Mouse (Mus musculus): ENCODE results near the gene Gsg1l2.

Gsg1l2 gene

GRCm38 (mm10) chr11:67774379-67774778 lies at the start of gene Gsg1l2:
Gene Gsg1l2, plus strand, starts transcription at chr11:67774608.
- DNase-seq, result no peak

DNA sequence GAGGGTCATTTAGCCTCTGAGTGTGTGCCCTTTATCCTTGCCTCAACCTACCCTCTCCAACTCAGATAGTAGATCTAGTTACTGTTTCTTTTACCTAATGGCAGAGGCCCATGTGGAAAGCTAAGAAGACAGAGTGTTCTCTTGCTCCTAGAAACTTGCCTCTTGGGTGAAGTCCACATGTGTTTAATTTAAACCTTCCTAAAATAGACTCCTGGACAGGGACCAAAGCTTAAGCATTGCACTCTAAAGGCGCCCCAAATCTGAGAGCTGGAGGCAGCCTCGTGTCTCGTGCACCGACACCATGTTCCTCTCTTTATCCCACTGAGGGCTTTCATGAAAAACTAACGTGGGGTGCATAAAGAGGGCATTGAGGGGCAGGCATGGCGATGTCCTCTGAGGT lies 47.3 kb upstream of the Gsg1l2 start:
- DNase-seq, result no peak

- DNase-seq, result no peak
Measured at GRCm38 (mm10) chr11:67728726-67729125, 45.7 kb upstream of the Gsg1l2 start.

DNA sequence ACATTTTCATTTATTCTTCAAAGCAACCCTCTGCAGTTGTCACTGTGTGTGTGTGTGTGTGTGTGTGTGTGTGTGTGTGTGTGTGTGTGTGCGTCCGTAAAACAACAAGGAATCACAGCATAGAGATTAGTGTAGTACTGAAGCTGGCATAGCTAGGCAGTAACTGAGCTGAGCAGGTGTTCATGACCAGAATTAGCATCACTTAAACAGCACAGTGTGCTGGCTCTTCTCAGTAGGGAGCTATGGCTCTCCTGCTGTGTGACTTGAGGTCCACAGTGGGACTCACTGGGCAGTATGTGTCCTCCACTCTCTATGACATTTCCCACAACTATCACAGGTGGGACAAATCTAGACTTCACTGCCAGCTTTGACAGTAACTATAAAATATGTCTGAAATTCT lies 43.4 kb upstream of the Gsg1l2 start:
- no peak for DNase-seq

- DNase-seq, result no peak
Measured at GRCm38 (mm10) chr11:67733726-67734125, 40.7 kb upstream of the Gsg1l2 start.

GRCm38 (mm10) chr11:67734597-67734996 lies 39.8 kb upstream of the Gsg1l2 start:
- DNase-seq, result no peak

DNA sequence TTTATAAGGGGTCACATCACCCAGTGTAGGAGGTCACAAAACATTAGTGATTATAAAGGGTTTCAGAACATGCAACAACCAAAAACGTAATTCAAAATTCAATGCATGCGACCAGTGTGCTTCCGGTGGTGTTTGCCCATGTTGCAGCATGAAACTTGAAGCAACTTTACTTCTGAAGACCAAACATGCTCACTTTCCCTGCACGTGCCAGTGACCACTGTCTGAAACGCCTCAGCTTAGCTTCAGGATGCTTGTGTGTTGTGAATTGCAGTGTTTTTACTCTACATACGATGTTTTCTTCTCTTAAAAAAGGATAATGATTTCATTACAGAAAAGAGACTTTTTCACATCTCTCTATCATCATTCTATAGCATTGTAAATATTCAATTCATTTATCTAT lies 36.1 kb upstream of the Gsg1l2 start:
- no peak for DNase-seq

GRCm38 (mm10) chr11:67738846-67739490 lies 35.4 kb upstream of the Gsg1l2 start:
- no peak for DNase-seq

GRCm38 (mm10) chr11:67741569-67741968 lies 32.8 kb upstream of the Gsg1l2 start:
- DNase-seq, result no peak

DNA sequence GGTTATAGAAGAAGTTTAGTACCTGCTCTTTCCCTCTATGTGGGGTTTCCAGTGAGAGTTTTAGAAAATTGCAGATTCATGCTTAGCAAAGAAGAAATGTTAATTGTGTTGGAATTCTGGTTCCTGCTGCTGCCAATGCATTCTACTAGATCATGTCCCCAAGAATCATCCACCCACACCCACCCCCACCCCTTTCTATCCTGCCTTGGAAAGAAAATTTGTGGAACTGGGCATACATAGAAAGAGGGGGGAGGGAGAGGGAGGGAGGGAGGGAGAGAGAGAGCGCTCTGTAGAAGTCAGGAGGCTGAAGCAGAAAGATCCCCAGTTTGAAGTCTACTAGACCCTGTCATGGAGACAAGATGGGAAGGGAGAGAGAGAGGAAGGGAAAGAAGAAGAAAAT lies 18.1 kb upstream of the Gsg1l2 start:
- no peak for DNase-seq

DNA sequence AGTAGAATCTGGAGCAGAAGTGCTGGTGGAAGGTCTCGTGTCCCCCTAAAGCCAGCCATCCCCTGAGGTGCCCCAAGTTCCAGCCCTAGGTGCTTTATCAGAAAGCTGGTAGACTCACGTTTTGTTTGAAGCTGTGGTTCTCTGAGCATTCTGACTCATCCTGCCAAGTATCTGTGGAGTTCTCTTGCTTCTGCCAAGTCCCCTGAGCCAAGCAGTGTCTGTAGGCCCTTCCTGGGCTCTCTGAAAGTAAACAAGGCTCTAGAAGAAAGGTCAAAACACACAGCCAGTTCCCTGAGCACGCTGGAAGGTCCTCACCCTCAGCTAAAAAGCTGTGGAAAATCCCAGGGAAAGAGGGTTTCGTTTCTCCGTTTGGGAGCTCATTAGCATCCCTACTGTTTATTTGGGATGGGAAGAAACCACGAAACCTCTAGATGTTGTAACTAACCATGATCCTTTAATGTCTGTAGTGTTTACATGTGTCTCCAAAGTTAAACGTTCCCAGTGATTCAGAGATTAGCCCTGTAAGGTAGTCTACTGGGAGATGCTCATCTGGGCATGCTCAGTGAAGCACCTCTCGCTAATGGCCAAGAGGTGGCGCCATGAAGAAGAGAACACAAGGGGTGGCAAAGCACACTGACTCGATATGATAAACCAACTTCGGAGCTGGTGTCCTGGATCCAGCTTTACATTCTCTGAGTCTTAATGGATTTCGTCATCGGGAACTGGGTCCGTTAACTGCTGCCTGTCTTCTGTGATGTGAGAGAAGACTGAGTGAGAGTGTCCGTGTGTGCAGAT lies 16.8 kb upstream of the Gsg1l2 start:
- DNase-seq, result no peak

GRCm38 (mm10) chr11:67771053-67771452 lies 3.4 kb upstream of the Gsg1l2 start, which contains the start of gene Glp2r:
Gene Glp2r, minus strand, starts transcription at chr11:67771153.
- DNase-seq, result no peak

DNA sequence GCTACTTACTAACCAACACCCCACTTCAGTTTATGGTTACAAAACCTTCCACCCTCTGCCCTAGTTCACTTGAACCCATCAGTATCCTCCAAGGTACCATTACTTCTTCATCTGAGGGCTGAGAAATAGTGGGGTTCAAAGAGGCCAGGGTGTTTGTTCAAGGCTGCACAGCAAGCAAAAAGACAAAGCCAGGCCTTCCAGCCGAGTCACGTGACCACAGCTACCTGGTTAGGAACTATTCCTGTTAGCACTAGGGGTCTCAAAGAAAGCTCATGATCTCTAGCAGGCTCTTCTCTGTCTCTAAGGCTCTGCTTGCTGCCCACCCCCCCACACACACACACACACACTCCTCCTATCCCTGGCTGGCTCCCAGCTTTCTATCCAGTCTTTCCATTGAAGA lies 2.7 kb upstream of the Gsg1l2 start:
- no peak for DNase-seq

- DNase-seq, result no peak
Measured at GRCm38 (mm10) chr11:67772577-67772976, 1.8 kb upstream of the Gsg1l2 start.

- no peak for DNase-seq
Measured at GRCm38 (mm10) chr11:67790182-67790581, 15.8 kb downstream of the Gsg1l2 start.

DNA sequence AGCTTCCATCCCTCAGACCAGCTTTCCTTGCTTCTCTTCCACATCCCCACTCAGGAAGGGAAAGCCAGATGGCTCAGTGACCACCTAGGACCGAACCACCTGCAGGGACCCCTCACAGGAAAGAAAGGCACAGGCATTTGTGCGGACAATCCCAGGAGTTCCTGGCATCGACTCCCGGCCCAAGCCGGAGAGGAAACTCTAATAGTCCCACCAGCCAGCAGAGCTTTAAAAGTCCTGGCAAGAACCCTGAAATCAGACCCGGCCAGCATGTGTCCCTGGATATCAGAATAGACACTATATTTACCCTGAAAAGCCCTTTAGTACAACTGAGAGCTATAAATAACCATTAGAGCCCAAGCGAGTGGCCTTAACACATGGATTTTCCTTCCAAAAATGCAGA lies 23.5 kb downstream of the Gsg1l2 start, which contains the start of gene Dhrs7c:
Gene Dhrs7c (plus strand): TSS at position 257 of the 400 bp plus-strand sequence.
- no peak for DNase-seq

DNA sequence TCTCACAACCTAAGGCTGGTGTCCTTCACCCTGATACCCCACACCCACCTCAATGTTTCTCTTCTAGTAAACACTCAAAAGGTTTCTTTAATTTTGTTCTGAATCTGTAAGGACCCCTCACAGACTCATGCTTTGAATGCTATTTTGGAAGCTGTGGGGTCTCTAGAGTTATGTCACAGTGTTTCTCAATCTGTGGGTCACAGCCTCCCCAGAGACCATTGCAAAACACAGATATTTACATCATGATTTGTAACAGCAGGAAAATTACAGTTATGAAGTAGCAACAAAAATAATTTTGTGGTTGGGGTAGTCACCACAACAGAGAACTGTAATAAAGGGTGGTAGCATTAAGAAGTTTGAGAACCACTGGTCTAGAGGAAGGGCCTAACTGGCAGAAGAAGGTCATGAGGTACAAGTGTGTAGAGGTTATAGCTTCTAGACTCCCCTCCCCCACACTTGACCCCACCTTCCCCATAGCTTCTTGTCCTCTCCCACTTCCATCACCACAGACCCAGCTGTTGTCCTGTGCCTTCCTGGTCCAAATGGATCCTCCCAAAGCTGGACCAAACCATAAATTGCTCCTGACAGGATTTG lies 25.8 kb downstream of the Gsg1l2 start:
- no peak for DNase-seq

GRCm38 (mm10) chr11:67801169-67801568 lies 26.8 kb downstream of the Gsg1l2 start:
- DNase-seq, result no peak

DNA sequence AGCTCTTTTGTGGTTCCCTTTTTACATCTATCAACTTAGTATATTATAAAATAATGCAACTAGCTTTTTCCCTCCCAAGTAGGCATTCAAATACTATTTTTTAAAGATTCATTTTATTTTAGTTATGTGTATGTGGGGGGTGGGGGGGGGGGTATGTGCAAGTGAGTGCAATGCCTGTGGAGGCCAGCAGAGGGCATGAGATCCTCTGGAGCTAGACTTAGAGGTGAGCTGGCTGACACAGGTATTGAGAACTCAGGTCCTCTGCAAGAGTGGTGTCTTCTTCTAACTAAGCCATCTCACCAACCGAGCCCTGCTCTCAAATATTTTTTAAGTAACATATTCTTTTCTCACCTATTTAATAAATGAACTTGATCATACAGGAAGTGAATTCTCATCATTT lies 31.1 kb downstream of the Gsg1l2 start:
- DNase-seq, result no peak

DNA sequence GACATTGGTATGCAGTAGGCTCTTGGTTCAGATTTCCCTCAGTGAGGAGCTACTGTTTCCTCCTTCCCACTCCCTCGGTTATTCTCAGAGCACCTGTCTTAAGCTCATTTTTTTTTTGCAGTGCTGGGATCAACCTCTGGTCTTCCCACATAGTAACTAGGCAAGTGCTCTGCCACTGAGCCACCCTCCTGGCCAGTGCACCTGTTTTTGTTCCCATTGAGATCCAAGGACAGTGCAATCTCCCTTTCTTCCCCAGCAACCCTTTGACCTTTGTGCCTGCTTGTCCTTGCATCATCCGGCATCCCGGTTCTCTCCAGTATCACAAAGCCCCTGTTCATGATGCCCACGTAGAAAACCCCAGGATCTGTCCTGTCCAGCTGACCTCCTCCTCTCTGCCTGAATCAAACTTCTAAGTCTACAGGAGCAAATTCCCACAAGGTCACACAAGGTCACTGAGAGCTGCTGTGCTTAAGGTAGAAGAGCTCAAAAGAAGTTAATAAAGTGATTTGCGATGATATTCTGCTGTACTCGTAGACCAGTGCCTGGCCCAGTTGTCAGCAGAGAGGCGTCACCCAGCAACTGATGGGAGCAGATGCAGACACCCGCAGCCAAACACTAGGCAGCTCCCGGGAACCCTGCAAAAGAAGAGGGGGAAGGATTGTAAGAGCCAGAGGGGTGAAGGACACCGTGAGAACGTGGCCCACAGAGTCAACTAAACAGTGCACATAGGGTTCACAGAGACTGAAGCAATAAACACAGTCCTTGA lies 32.6 kb downstream of the Gsg1l2 start:
- DNase-seq, result no peak

DNA sequence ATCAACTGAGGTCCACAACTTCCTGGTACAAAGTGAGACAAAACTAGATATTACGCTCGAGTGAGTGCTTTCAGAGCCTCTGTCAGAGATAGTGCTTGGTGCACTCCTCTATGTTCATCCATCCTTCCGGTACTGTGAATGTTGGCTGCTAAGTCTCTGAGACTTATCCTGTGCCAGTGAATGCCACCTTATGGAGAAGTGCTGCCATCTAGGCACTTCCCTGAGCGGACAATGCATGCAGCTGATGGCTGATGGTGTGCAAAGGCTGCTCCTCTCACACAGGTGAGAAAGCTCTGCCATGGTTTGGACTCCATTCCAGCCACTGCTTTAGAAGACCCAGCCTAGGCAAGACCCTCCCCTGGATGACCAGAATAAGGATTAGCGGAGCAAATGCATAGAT lies 33.6 kb downstream of the Gsg1l2 start:
- no peak for DNase-seq

GRCm38 (mm10) chr11:67811535-67811934 lies 37.1 kb downstream of the Gsg1l2 start:
- no peak for DNase-seq

DNA sequence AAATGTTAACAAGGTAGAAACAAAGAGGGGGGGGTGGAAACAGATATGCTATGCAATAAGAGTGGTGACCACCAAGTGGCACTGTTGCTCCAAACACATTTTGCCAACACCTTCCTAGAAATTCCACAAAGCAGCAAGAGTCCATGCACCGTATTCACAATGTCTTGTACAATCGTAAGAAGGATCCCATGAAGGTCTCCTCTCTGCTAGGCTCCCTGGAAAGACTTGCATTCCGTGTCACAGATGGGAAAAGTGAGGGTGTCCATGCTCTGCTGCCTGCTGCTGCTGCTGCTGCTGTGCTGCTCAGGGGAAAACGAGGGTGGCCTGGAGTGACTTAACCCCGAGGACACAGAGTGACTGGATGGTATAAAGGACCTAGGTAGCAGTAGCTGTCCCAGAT lies 45.2 kb downstream of the Gsg1l2 start:
- no peak for DNase-seq

Measured in kidney, adult 11 months (tissue).